Mouse (Mus musculus): ENCODE results near the gene Cass4.

Cass4 gene

GRCm38 (mm10) chr2:172390341-172390740 is 3.3 kb upstream of the Cass4 start:
- no peak for DNase-seq (ENCODE audit: low spot score)

- no peak for DNase-seq (ENCODE audit: low spot score)
Observed at GRCm38 (mm10) chr2:172392041-172392521, 1.5 kb upstream of the Cass4 start.

- DNase-seq (ENCODE audit: low spot score), result no peak
Observed at GRCm38 (mm10) chr2:172394052-172394392, 428 bp downstream of the Cass4 start.

GRCm38 (mm10) chr2:172394671-172395070 is 1.1 kb downstream of the Cass4 start:
- DNase-seq (ENCODE audit: low spot score), result no peak

GRCm38 (mm10) chr2:172395961-172396360 is 2.4 kb downstream of the Cass4 start:
- no peak for DNase-seq (ENCODE audit: low spot score)

- DNase-seq (ENCODE audit: low spot score), result no peak
Observed at GRCm38 (mm10) chr2:172399901-172400300, 6.3 kb downstream of the Cass4 start.

GRCm38 (mm10) chr2:172401116-172401825 is 7.7 kb downstream of the Cass4 start:
- DNase-seq (ENCODE audit: low spot score), result no peak

- DNase-seq (ENCODE audit: low spot score), result no peak
Observed at GRCm38 (mm10) chr2:172404239-172404638, 10.6 kb downstream of the Cass4 start.

- no peak for DNase-seq (ENCODE audit: low spot score)
Observed at GRCm38 (mm10) chr2:172405011-172405410, 11.4 kb downstream of the Cass4 start.

- no peak for DNase-seq (ENCODE audit: low spot score)
Observed at GRCm38 (mm10) chr2:172406173-172406572, 12.6 kb downstream of the Cass4 start.

GRCm38 (mm10) chr2:172407499-172407898 is 13.9 kb downstream of the Cass4 start:
- no peak for DNase-seq (ENCODE audit: low spot score)

GRCm38 (mm10) chr2:172410686-172411085 is 17.1 kb downstream of the Cass4 start:
- no peak for DNase-seq (ENCODE audit: low spot score)

GRCm38 (mm10) chr2:172411091-172411490 is 17.5 kb downstream of the Cass4 start:
- DNase-seq (ENCODE audit: low spot score), result no peak

GRCm38 (mm10) chr2:172412454-172412853 is 18.9 kb downstream of the Cass4 start:
- peak; percentile 19 for DNase-seq (ENCODE audit: low spot score)

GRCm38 (mm10) chr2:172413273-172413672 is 19.7 kb downstream of the Cass4 start:
- DNase-seq (ENCODE audit: low spot score), result peak; percentile 68

- no peak for DNase-seq (ENCODE audit: low spot score)
Observed at GRCm38 (mm10) chr2:172413894-172414293, 20.3 kb downstream of the Cass4 start.

GRCm38 (mm10) chr2:172416218-172416617 is 22.6 kb downstream of the Cass4 start:
- no peak for DNase-seq (ENCODE audit: low spot score)

- no peak for DNase-seq (ENCODE audit: low spot score)
Observed at GRCm38 (mm10) chr2:172416876-172417275, 23.3 kb downstream of the Cass4 start.

- DNase-seq (ENCODE audit: low spot score), result no peak
Observed at GRCm38 (mm10) chr2:172418208-172418607, 24.6 kb downstream of the Cass4 start.

- DNase-seq (ENCODE audit: low spot score), result peak; percentile 38
Observed at GRCm38 (mm10) chr2:172430609-172431008, 37.0 kb downstream of the Cass4 start.

GRCm38 (mm10) chr2:172433746-172434145 is 40.2 kb downstream of the Cass4 start:
- no peak for DNase-seq (ENCODE audit: low spot score)

GRCm38 (mm10) chr2:172437371-172437952 is 43.9 kb downstream of the Cass4 start:
- DNase-seq (ENCODE audit: low spot score), result no peak

- DNase-seq (ENCODE audit: low spot score), result peak; percentile 100
Observed at GRCm38 (mm10) chr2:172439843-172440639, 46.4 kb downstream of the Cass4 start, which contains the start of gene Rtf2. Gene Rtf2, plus strand, starts transcription at chr2:172440556.

All from adipocyte (in vitro differentiated cells).